Mouse (Mus musculus): Measurements from ENCODE around the gene Cops3.
A peak's percentile ranks its signal among the peaks of the same experiment; 100 is the strongest.

Cops3 gene

DNA sequence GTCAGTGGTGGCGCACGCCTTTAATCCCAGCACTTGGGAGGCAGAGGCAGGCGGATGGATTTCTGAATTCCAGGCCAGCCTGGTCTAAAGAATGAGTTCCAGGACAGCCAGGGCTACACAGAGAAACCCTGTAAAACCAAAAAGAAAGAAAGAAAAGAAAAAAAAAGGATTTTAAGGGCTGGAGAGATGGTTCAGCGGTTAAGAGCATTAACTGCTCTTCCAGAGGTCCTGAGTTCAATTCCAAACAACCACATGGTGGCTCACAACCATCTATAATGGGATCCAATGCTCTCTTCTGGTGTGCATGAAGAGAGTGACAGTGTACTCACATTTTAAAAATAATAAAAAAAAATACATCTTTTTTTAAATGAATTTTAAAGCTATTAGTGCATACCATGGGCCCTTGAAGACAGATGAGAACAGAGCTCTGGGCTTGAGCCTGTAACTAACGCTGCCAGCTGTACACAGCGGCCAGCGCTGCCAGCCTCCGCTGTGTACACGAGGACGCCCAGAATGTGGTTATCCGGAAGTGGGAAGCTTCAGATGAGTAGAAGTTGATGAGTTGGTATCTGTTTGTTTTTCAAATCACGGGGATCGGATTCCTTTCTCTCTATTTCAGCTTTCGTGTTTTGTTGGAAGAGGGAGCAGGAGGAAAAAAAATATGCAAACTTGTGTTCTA lies 29.0 kb downstream of the Cops3 start:
- DNase-seq (ENCODE audit: low spot score in 2 of 2), result no peak

DNA sequence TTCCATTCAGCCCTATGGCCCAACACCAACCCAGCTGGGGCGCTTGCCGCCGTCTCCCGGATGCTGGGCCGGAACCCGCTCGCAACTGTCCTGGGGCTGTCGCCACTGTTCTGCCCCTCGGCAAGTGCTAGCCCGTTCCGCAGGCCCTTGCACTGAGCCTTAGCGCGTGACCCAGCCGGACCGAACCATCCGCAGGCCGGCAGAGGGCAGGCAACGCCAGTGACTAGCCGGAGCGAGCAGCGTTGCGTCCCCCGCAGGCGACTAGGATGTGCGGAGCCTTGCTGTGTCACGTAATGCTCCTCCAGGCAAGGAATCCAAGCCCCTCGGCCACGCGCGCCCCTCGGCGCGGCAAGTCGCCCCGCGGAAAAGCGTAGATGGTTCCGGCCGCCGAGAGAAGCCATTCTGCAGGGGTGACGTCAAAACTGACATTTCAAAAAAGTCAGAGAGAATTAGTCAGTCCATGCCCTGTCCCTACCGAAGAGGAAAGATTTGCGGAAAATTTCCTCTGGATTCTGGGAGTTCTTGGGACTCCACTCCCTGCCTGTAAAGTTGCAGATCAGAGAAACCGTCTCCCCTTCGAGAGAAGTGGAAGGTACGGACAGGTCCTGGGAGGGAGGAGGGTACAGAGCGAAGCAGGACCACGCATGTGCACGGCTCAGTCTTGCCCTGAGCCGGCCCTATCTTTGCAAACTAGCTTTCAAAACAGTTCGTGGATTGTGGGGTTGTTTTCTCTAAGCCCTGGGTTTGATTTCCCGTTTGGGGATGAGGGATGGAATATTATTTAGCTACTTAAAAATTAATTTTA lies 29.8 kb downstream of the Cops3 start, which contains the start of gene Flcn:
TSS of gene Flcn (minus strand) at position 347 of the 805 bp plus-strand sequence.
- DNase-seq (ENCODE audit: low spot score in 2 of 2), result peak; percentile 83 to 93

DNA sequence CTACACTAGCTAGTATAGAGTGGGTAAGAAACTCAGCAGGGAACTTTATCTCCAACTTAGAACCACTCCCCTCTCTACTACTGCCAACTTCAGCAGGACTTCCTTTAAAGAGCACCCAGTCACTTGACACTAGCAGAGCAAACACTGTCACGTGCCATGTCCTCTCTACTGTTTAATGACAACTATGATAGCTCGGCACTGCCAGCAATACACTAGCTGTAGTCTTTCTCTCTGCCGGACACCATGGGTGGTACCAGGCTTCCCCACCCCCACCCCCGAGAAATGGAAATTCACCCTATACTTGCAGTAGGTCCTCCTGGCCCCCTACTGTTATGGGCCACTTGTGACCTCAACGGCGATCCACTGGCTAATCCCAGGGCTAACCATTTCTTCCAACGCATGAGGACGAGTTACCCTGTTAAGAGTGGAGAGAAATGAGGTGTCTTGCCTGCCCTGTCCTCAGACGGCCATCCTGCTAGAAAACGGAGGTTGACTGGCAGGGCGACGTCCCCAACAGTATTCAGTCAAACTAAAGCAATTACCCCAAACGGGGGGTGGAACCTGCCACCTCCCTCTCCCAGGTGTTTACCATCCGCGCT lies 30.5 kb downstream of the Cops3 start:
- no peak for DNase-seq (ENCODE audit: low spot score in 2 of 2)

DNA sequence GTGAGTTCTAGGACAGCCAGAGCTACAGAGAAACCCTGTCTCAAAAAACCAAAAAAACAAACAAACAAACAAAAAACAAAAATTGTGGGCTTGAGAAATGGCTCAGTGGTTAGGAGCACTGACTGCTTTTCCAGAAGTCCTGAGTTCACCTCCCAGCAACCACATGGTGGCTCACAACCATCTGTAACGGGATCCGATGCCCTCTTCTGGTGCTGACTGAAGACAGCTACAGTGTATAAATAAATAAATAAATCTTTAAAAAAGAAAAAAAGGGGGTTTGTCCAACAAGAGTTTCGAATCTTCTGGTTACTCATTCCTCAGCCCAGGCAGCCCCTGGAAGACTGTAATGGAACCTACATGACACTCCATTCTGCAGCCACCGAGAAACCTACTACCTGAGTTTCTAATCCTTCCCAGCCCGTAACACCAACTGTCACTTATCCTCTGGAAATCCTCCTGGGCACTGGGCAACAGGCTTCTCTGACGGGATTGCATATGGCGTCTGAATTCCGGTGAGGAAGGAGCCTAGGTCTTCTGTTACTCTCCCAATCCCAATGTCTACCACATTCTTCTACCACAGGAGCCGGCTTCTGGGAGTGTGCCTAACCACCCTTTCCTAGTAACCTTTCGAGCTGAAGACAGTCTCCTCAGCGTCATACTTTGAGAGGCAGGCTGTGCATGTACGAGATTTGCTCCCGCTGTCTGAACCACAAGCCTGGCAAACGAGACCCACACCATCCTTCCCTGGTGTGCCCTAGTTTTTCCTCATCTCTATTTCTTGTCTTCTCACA lies 31.3 kb downstream of the Cops3 start:
- DNase-seq (ENCODE audit: low spot score in 2 of 2), result no peak

DNA sequence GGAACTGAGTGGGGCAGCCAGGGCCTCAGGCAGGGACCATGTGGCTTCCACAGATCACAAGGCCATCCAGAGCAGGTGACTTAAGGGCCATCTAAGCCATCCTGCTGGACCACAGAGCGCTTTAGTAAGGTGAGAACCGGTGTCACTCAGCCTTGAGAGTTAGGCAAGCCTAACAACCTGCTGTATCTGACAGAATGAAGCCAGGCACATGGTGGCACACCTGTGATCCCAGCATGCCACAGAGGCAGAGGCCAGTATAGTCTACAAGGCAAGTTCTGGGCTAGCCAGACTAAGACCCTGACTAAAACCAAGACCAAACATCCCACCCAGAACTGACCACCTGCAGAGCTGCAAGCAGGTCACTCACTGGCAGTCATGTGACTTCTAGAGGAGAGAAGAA lies 34.0 kb downstream of the Cops3 start:
- DNase-seq (ENCODE audit: low spot score in 2 of 2), result no peak

DNA sequence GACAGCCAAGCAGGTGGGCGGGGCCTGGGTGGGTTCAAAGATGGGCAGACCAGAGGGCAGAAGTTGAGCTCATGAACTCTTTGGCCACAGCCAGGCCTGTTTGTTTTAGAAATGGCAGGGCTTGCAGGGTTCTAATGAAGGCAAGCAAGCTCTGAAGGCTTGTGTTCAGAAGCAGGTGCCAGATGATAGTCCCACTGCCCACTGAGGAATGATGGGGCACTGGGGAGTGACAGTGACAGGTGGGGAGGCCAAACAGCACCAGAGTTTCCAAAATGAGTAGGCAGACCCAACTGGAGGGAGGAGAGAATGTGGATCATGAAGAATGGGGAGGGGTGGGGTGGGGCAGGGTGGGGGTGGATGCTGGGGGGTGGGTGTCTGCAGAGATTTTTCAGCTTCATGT lies 34.4 kb downstream of the Cops3 start:
- no peak for DNase-seq (ENCODE audit: low spot score in 2 of 2)

DNA sequence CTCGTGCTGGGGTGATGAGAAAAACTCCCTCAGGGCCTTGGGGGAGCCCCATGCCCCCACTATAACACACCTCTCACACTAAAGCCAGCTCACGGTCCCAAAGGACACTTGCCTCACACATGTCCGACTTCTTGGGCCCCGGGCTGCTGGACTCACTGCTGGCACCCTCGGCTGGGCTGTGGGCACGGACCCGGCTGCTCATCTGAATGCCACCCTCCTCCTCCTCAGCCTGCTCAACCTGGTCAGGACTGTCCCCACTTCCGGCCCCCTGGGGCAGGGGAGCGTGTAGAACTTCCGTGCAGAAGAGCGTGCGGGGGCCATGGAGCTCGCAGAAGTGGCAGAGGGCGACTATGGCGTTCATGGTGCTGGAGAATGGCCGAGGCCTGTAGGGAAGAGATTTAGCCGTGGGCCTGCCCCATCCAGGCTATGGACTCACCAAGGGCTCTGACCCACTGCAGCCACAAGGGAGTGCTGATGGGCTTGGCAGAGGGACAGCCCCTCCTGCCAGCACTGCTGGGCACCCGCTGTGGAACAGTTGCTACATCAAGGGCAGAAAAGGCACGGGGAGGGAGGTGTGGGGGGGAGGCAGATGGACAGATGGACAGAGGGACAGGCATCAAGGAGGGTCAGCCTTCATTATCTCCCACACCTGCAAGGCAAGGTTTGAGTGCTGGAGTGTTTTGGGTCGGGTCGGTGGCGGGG lies 35.1 kb downstream of the Cops3 start:
- DNase-seq (ENCODE audit: low spot score in 2 of 2), result no peak

DNA sequence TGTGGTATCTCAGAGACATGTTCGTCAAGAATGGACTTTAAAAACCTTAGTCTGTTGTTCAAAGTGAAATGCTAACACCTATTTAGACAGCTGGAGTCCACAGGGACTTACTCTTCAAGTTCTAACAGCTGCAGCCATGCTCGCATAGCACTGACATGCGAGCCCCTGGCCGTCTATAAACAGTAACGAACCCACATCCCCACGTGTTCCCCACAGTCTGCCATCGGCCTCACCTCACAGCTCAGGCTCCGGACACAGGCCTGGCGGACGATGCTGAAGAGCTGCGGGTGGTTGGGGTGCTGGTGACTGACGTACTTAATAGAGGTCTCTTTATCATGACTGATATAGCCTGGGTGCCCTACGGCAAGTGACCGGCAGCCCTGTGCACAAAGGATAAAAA lies 36.1 kb downstream of the Cops3 start:
- no peak for DNase-seq (ENCODE audit: low spot score in 2 of 2)

DNA sequence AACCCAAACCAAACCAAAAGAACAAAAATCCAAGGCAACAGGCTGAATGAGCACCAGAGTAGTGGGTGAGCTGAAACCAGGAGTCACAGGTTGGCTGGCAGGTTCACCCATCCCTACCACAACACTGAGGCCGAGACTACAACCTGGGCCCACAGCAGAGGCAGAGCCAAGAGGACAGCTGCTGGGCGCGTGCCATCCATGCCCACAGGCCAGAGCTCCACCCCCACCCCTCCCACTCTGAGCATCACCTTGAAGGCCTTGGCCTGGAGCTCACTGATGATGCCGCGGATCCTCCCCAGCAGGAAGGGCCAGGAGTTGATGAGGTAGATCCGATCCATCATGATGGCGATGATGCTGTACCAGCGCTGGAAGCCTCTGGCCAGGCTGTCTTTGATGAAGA lies 37.8 kb downstream of the Cops3 start:
- no peak for DNase-seq (ENCODE audit: low spot score in 2 of 2)

DNA sequence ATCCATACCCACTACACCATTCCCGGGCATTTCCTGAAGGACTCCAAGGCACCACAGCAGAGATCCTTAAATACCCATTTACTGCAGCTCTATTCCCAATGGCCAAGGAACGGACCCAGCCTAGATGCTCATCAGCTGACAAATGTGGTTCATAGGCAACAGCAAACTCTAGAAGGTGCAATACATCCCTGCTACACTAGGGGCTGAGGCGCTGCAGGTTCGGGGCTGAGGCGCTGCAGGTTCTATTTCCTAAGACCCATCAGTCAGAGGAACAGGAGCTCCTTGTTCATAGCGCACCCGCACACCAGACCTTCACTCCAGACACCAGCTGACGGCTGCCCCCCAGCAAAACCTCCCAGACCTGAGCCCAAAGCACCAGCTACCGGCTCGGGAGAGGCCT lies 39.2 kb downstream of the Cops3 start:
- DNase-seq (ENCODE audit: low spot score in 2 of 2), result no peak

DNA sequence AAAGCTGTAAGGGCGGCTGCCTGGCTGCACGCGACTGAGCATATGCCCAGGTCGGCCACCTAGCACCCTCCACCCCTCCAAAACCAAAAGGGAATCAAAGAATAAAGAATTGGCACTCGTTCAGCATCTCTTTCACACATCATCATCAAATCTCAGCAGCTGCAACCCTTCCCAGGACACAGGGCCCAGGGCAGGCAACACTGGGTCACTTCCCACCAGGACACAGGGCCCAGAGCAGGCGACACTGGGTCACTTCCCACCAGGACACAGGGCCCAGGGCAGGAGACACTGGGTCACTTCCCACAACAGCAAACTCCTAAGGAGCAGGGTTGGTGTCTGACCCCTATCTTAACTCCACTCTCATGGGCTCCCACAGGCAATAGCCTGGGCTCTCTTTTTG lies 46.2 kb downstream of the Cops3 start:
- DNase-seq (ENCODE audit: low spot score in 2 of 2), result no peak

DNA sequence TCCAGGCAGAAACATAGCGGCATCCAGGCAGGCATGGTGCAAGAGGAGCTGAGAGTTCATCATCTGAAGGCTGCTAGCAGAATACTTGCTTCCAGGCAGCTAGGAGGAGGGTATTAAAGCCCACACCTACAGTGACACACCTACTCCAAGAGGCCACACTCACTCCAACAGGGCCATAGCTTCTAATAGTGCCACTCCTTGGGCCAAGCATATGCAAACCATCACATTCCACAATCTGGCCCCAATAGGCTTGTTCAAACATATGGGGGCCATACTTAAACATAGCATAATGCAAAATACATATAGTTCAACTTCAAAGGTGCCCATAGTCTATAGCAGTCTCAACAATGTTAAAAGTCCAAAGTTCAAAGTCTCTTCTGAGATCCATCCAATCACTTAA lies 50.3 kb downstream of the Cops3 start:
- DNase-seq (ENCODE audit: low spot score in 2 of 2), result no peak

DNA sequence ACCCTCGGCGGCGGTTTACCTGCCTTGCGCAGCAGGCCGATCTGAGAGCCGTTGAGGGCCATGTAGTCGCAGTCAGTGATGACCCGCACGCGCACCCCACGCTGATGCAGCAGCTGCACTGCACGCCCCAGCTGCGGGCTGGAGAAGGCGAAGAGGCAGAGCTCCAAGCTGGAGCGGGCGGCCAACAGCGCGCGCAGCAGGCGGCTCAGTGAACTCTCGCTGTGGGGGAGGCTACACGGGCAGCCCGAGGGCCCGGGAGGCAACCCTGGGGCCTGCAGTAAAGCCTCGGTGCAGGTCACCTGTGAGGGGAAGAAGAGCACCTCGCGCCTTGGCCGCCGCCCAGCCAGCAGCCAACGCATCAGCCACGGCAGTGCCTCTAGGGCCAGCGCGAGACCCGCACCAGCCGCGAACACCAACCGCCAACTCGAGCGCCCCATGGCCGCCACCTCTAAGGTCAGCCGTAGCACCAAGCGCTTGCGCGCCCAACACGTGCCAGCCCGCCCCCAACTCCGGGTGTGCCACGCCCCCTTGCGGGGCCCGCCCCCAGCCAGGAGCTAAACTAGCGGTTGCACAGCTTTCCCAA lies 52.3 kb downstream of the Cops3 start, which contains the start of gene Pld6:
TSS of gene Pld6 (minus strand) at position 447 of the 583 bp plus-strand sequence.
- peak; percentile 56 to 78 for DNase-seq (ENCODE audit: low spot score in 2 of 2)

DNA sequence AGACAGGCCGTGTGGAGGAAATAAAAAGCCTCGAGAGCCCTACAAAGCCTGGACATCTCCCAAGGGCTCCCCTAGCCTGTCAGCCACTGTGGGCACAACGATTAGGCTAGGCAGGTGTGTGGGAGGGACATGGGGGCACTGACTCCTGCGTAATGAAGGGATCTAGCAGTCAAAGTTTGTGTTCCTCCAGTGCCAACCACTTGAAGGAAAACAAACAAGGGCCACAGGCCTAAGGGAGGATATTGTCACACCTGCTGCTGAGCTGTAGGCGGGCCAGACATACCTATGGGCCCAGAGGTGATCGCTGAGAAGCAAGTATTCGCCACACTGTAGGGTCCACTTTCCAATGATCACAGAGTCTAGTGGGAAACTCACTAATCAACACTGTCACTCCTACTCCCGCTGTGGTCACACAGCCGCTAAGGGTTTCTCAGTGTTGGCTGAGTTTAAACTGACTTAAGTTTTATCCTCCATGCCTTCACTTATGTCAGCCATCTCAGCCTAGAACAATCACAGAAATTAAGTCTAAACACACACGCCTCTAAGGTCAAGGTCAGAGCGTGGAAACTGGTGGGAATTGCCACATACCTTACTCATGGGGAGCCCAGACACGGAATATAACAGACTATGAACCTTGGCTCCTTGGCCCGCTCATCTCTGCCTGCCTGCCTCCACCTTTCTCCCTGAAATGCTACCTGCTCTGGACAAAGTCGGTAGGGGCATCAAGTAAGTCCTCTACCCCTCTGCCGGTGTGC lies 53.0 kb downstream of the Cops3 start:
- DNase-seq (ENCODE audit: low spot score in 2 of 2), result no peak

DNA sequence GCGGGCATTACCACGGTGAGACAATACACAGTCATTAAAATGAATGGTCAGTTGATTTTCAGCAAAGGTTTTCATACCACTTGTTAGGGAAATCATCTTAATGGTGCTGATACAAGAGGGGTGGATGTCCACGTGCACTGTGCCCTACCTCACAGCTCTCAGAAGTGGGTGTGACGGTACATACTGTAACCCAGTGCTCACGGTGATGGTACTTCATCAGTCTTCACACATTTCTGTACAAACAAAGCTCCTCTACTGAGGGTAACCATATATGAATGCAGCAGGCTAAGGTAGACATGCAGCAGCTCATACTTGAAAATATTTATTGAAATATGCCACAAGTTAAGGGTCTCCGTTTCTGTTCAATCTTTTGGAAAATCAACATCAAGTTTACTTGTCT lies 56.0 kb downstream of the Cops3 start:
- no peak for DNase-seq (ENCODE audit: low spot score in 2 of 2)

DNA sequence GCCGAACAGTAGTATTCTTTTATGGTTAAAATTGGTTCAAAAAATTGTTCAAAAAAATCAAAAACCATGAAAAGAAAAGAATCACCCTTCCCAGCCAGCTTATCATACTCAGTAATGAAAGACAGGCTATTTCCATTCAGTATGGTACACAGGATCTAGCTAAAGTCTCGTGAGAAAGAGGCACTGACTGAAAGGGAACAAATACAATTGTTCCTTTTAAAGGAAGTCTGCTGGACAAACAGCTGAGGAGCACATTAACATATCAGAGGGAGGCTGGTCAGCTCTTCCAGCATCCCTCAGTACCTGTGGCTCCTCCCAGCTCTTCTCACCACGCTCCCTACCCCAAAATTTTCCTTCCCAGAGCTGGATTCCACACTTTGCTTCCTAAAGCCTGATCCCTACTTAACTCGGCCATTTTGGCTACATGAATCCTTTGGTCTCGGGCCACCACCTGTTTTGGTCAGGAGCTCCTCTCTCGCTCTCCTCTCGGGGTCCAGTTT lies 57.5 kb downstream of the Cops3 start:
- DNase-seq (ENCODE audit: low spot score in 2 of 2), result no peak

DNA sequence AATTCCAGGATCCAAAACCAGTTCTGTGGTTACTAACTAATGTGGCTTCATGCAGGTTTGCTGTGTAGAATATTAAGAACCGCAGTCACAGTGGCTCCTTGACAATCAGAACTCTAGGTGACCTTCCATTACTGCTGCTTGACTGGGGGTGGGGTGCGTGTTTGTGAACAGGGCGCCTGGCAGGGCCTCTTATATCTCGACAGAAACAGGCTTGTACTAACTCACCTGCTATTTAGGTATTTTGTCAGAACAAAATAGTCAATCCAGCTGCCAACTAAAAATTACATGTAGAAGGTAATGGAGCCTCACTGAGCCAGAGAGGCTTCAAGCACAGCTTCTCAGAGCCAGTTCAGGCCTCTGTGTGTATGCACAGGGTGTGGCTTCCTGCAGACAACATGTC lies 59.4 kb downstream of the Cops3 start:
- no peak for DNase-seq (ENCODE audit: low spot score in 2 of 2)

DNA sequence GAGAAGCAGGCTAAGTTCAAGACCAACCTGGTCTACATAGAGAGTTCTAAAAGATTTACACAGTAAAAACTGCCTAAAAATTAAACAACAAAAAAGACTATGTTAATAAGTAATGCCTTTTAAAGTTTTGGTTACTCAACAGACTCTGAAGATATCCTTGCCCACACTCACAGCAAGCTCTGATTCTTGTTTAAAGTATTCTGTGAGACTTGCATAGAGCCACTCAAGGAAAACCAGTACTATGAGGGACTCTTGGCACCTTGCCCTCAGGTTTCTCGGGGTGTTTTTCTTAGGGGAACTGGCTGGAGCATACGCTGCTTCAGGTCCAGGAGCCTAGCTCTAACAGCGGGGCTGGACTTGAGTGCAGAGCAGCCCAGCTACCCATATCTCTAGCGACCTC lies 60.2 kb downstream of the Cops3 start:
- DNase-seq (ENCODE audit: low spot score in 2 of 2), result no peak

DNA sequence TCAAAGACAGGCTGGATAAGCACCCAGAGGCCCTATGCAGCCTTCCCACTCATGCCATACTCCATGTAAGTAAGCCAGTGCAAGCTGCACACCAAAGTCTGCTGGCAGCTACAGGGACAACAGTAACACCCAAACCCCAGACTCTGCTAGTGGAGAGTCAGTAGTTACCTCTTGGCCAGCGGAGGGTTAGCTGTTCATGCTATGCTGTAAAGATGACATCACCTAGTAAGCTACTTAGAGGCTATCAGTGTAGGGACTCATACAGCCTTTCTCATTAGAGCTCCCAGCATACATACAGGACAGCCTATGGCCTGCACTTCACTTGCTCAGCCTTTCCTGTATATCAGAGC lies 60.8 kb downstream of the Cops3 start:
- DNase-seq (ENCODE audit: low spot score in 2 of 2), result no peak

DNA sequence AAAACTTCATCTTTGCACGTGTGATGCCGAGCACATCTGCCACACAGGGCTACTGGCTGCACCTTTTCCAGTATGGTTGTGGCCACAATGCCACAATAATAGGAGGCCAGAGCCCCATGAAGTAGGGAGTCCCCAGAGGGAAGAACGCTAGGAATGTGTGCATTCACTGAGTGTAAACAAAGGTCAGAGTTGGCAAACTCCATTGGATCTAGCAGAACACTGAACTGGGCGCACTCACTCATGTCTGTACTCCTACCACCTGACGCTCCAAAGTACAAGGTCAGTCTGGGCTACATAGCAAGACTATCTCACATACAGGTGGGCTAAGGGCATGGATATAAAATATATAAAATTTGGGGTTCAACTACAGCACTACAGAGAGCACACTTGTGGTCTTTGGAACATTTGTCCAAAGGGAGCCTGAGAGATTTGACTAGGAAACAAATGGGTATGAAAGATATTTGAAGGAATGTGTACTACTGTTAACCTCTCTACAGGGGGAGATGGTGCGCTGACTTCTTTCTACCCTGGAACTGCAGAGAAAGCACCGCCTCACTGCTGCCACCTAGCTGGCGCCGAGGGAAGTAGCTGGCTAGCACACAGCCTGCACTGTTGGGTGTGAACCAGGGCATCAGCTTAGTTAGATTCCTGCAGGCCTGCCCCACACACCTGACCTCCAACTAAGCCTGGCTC lies 61.3 kb downstream of the Cops3 start:
- DNase-seq (ENCODE audit: low spot score in 2 of 2), result peak; percentile 78 to 93

Measured in spleen, postnatal 4 days (tissue).